Mouse (Mus musculus): ENCODE measurements around the gene Hs2st1. TPM values are rescaled to one million over a fixed set of nuclear protein-coding genes. Genes with fewer than 3 reads are reported as not detected.

The Hs2st1 gene
- polyA plus RNA-seq (2015; fragmentation: Nextera tagmentation; extraction: Ambion mirVana): 7.5 and 8.3 TPM in 2 replicates

GRCm38 (mm10) chr3:144570047-144570815, at the start of gene Hs2st1, which contains the start of gene Selenof:
Hs2st1 (minus strand) TSS chr3:144570181.
Selenof (plus strand) TSS chr3:144570304.

Other genes with a start within 250 kb of the Hs2st1 start
- gene Selenof, start 123 bp upstream of the Hs2st1 start, polyA plus RNA-seq (2015; fragmentation: Nextera tagmentation; extraction: Ambion mirVana): 948 and 1,436 TPM in 2 replicates
- 89.9 and 102 TPM in 2 replicates for gene Sh3glb1, start 150.2 kb upstream of the Hs2st1 start, polyA plus RNA-seq (2015; fragmentation: Nextera tagmentation; extraction: Ambion mirVana)
- gene Clca3a1, start 190.8 kb upstream of the Hs2st1 start, polyA plus RNA-seq (2015; fragmentation: Nextera tagmentation; extraction: Ambion mirVana): 13.8 and 15.7 TPM in 2 replicates
- 0.11 and 0.14 TPM in 2 replicates for gene Clca3a2, start 249.3 kb upstream of the Hs2st1 start, polyA plus RNA-seq (2015; fragmentation: Nextera tagmentation; extraction: Ambion mirVana)

Data from adrenal gland, postnatal 0 days (tissue).